ENCODE assay signal across 7 mouse cellular contexts in the genomic region with DNA sequence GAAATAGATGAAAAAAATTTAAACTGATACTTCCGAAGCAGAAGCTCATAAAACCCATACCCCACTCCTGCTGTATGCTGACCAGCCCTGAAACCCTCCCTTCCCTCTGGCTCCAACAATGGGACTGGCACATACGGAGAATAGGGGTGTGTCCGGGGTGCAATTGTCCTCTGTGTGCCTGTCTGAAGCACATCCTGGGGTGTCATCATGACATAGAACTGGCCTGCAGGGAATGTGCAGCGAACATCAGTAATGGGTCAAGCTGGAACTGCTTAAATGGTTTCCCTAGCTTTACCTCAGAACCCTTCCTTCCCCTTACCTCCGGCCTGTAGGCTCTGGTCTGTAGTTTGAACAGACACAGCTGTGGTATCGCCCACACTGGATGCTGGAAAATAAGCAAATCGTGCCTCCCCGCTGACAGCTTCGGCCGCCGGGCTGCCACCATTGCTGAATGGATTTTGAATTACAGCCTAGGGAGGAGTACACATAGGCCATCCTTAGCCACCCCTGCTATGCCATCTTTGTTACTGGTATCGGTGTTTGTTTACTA. TPM values are rescaled to one million over a fixed set of nuclear protein-coding genes. Genes with fewer than 3 reads are reported as not detected.
DNase-seq lines count a peak whose midpoint lies in the region; ATAC-seq lines count a peak whose summit lies in the region.

No protein-coding gene starts in this region.

- 81% methylated on average over 12 of the region's 12 CpGs for WGBS in lung, embryonic 16.5 days
- WGBS in forebrain, embryonic 13.5 days = 89% methylated on average over 12 of the region's 12 CpGs
- 93% methylated on average over 12 of the region's 12 CpGs for WGBS in limb, embryonic 11.5 days
- WGBS in neural tube, embryonic 15.5 days = 64% methylated on average over 12 of the region's 12 CpGs

- no peaks in the 10 kb centered on the region for H3K9me3 ChIP-seq in lung, embryonic 16.5 days (ENCODE audit: control insufficient read depth, low read length)
- H3K9me3 ChIP-seq in forebrain, embryonic 13.5 days (replicated peaks) = no peaks in the 10 kb centered on the region
- H3K9me3 ChIP-seq in limb, embryonic 11.5 days (ENCODE audit: control insufficient read depth, low read length) = no peaks in the 10 kb centered on the region
- H3K9me3 ChIP-seq in neural tube, embryonic 15.5 days (replicated peaks) = no peaks in the 10 kb centered on the region

- no peak for DNase-seq in lung, adult 18-20 months
- DNase-seq in limb, embryonic 11.5 days (ENCODE audit: low spot score) = no peak
- no peak for DNase-seq in layer of hippocampus, adult 11-12 months (ENCODE audit: low spot score)
- no peak for DNase-seq in adrenal gland, postnatal 10 days

- H3K4me3 ChIP-seq in lung, embryonic 16.5 days (ENCODE audit: low read length) = peak overlapping the region; percentile 81
- peak overlapping the region; percentile 94 for H3K4me3 ChIP-seq in forebrain, embryonic 13.5 days
- peak overlapping the region; percentile 83 for H3K4me3 ChIP-seq in limb, embryonic 11.5 days (ENCODE audit: low read depth, low read length)
- H3K4me3 ChIP-seq in neural tube, embryonic 15.5 days (replicated peaks) = peak overlapping the region; percentile 64

- no peaks in the 10 kb centered on the region for H3K27me3 ChIP-seq in lung, embryonic 16.5 days (ENCODE audit: control insufficient read depth, insufficient read depth, low read depth, low read length)
- H3K27me3 ChIP-seq in forebrain, embryonic 13.5 days = no peaks in the 10 kb centered on the region
- no peaks in the 10 kb centered on the region for H3K27me3 ChIP-seq in limb, embryonic 11.5 days (ENCODE audit: control insufficient read depth, insufficient read depth, low read length)
- no peaks in the 10 kb centered on the region for H3K27me3 ChIP-seq in neural tube, embryonic 15.5 days (replicated peaks)

- peaks cover 38% of the 10 kb centered on the region for H3K36me3 ChIP-seq in lung, embryonic 16.5 days (ENCODE audit: control insufficient read depth, insufficient read depth, low read length)
- H3K36me3 ChIP-seq in forebrain, embryonic 13.5 days (ENCODE audit: poor library complexity, severe bottlenecking) = peaks cover 62% of the 10 kb centered on the region
- peaks cover 22% of the 10 kb centered on the region for H3K36me3 ChIP-seq in limb, embryonic 11.5 days (ENCODE audit: control insufficient read depth, insufficient read depth, low read length)
- peaks cover 46% of the 10 kb centered on the region for H3K36me3 ChIP-seq in neural tube, embryonic 15.5 days

- H3K9ac ChIP-seq in lung, embryonic 16.5 days (ENCODE audit: low read length) = no peak overlapping the region
- H3K9ac ChIP-seq in forebrain, embryonic 13.5 days = peak overlapping the region; percentile 96
- no peak overlapping the region for H3K9ac ChIP-seq in limb, embryonic 11.5 days (ENCODE audit: low read length)
- H3K9ac ChIP-seq in neural tube, embryonic 15.5 days (replicated peaks) = peak overlapping the region; percentile 93

- no peak overlapping the region for H3K27ac ChIP-seq in lung, embryonic 16.5 days (ENCODE audit: low read length)
- no peak overlapping the region for H3K27ac ChIP-seq in forebrain, embryonic 13.5 days
- no peak overlapping the region for H3K27ac ChIP-seq in limb, embryonic 11.5 days (replicated peaks; ENCODE audit: low read depth, low read length)
- H3K27ac ChIP-seq in neural tube, embryonic 15.5 days (replicated peaks) = peak overlapping the region; percentile 99; the same call in 1 of the 2 replicates

- peak overlapping the region; percentile 88 for H3K4me2 ChIP-seq in lung, embryonic 16.5 days (ENCODE audit: low read depth, low read length)
- peak overlapping the region; percentile 87 for H3K4me2 ChIP-seq in forebrain, embryonic 13.5 days
- H3K4me2 ChIP-seq in limb, embryonic 11.5 days (ENCODE audit: low read depth, severe bottlenecking) = peak overlapping the region; percentile 91; the same call in 1 of the 2 replicates
- peak overlapping the region; percentile 94 for H3K4me2 ChIP-seq in neural tube, embryonic 15.5 days

- peaks cover 10% of the 10 kb centered on the region for H3K4me1 ChIP-seq in lung, embryonic 16.5 days (replicated peaks; ENCODE audit: control insufficient read depth, insufficient read depth, low read length)
- peaks cover 22% of the 10 kb centered on the region for H3K4me1 ChIP-seq in forebrain, embryonic 13.5 days
- H3K4me1 ChIP-seq in limb, embryonic 11.5 days (ENCODE audit: control insufficient read depth, insufficient read depth, low read length) = peaks cover 3% of the 10 kb centered on the region; the same call in 1 of the 2 replicates
- peaks cover 43% of the 10 kb centered on the region for H3K4me1 ChIP-seq in neural tube, embryonic 15.5 days

- ATAC-seq in lung, embryonic 16.5 days (ENCODE audit: low read depth) = no peak
- ATAC-seq in forebrain, embryonic 13.5 days = no peak
- no peak for ATAC-seq in limb, embryonic 11.5 days (ENCODE audit: insufficient number of reproducible peaks, low FRiP score, low TSS enrichment, low read depth)
- no peak for ATAC-seq in neural tube, embryonic 15.5 days (ENCODE audit: low FRiP score)

RNA-seq across cellular contexts. Expression of gene Usf2, which starts 1.6 kb away (rescaled TPM):
- polyA plus RNA-seq in lung, embryonic 16.5 days (2015; fragmentation: Nextera tagmentation; extraction: Ambion mirVana) = 20.5 and 22.3 TPM in 2 replicates
- 23.9 and 24.4 TPM in 2 replicates for polyA plus RNA-seq in forebrain, embryonic 13.5 days (2015; fragmentation: Nextera tagmentation; extraction: Ambion mirVana)
- 25.5 and 29.7 TPM in 2 replicates for polyA plus RNA-seq in limb, embryonic 11.5 days (2014; fragmentation: Nextera tagmentation; extraction: Ambion mirVana)
- polyA plus RNA-seq in neural tube, embryonic 15.5 days (2015; fragmentation: Nextera tagmentation; extraction: Ambion mirVana) = 27.7 and 36.0 TPM in 2 replicates
- 100 to 1,000 TPM; 105 to 108 TPM for total RNA-seq in adrenal gland, postnatal 10 days (2021)

RNA-seq across cellular contexts. Expression of gene Hamp, which starts 11.2 kb away (rescaled TPM):
- polyA plus RNA-seq in lung, embryonic 16.5 days (2015; fragmentation: Nextera tagmentation; extraction: Ambion mirVana) = not detected in 2 replicates
- polyA plus RNA-seq in forebrain, embryonic 13.5 days (2015; fragmentation: Nextera tagmentation; extraction: Ambion mirVana) = not detected in 2 replicates
- not detected in 2 replicates for polyA plus RNA-seq in limb, embryonic 11.5 days (2014; fragmentation: Nextera tagmentation; extraction: Ambion mirVana)
- not detected in 2 replicates for polyA plus RNA-seq in neural tube, embryonic 15.5 days (2015; fragmentation: Nextera tagmentation; extraction: Ambion mirVana)
- total RNA-seq in adrenal gland, postnatal 10 days (2021) = 1 to 10 TPM in 1 of 2 experiments, under 1 TPM in 1; 0.88 to 1.3 TPM

RNA-seq across cellular contexts. Expression of gene Lsr, which starts 18.2 kb away (rescaled TPM):
- 85.0 and 88.3 TPM in 2 replicates for polyA plus RNA-seq in lung, embryonic 16.5 days (2015; fragmentation: Nextera tagmentation; extraction: Ambion mirVana)
- polyA plus RNA-seq in forebrain, embryonic 13.5 days (2015; fragmentation: Nextera tagmentation; extraction: Ambion mirVana) = 17.8 and 22.2 TPM in 2 replicates
- 25.7 and 27.5 TPM in 2 replicates for polyA plus RNA-seq in limb, embryonic 11.5 days (2014; fragmentation: Nextera tagmentation; extraction: Ambion mirVana)
- polyA plus RNA-seq in neural tube, embryonic 15.5 days (2015; fragmentation: Nextera tagmentation; extraction: Ambion mirVana) = 19.2 and 37.4 TPM in 2 replicates
- 10 to 100 TPM; 11.2 to 21.6 TPM for total RNA-seq in adrenal gland, postnatal 10 days (2021)

RNA-seq across cellular contexts. Expression of gene Fam187b, which starts 18.5 kb away (rescaled TPM):
- polyA plus RNA-seq in lung, embryonic 16.5 days (2015; fragmentation: Nextera tagmentation; extraction: Ambion mirVana) = 6.5 and 7.5 TPM in 2 replicates
- 0.58 and 0.74 TPM in 2 replicates for polyA plus RNA-seq in forebrain, embryonic 13.5 days (2015; fragmentation: Nextera tagmentation; extraction: Ambion mirVana)
- polyA plus RNA-seq in limb, embryonic 11.5 days (2014; fragmentation: Nextera tagmentation; extraction: Ambion mirVana) = 0.81 and 1.2 TPM in 2 replicates
- 0.20 and 1.4 TPM in 2 replicates for polyA plus RNA-seq in neural tube, embryonic 15.5 days (2015; fragmentation: Nextera tagmentation; extraction: Ambion mirVana)
- under 1 TPM; 0.39 to 0.63 TPM for total RNA-seq in adrenal gland, postnatal 10 days (2021)

RNA-seq across cellular contexts. Expression of gene Hamp2, which starts 30.6 kb away (rescaled TPM):
- polyA plus RNA-seq in lung, embryonic 16.5 days (2015; fragmentation: Nextera tagmentation; extraction: Ambion mirVana) = not detected in 2 replicates
- not detected in 2 replicates for polyA plus RNA-seq in forebrain, embryonic 13.5 days (2015; fragmentation: Nextera tagmentation; extraction: Ambion mirVana)
- polyA plus RNA-seq in limb, embryonic 11.5 days (2014; fragmentation: Nextera tagmentation; extraction: Ambion mirVana) = not detected in 2 replicates
- polyA plus RNA-seq in neural tube, embryonic 15.5 days (2015; fragmentation: Nextera tagmentation; extraction: Ambion mirVana) = not detected in 2 replicates
- 1 to 10 TPM in 1 of 2 experiments, not detected in 1; 1.1 TPM for total RNA-seq in adrenal gland, postnatal 10 days (2021)

Comparison
In these comparisons a context has a peak if more than half of its experiments do, and no peak if none do; other contexts are left out.
1. H3K9ac ChIP-seq: peak in forebrain, embryonic 13.5 days (single experiment) and neural tube, embryonic 15.5 days (single experiment); none in lung, embryonic 16.5 days (single experiment) and limb, embryonic 11.5 days (single experiment).
2. Peak in every context shown above with its lines, with median percentiles within 50 percentile points of each other: H3K4me2 ChIP-seq and H3K4me3 ChIP-seq.